Mouse (Mus musculus) bone marrow macrophage, adult 2 months (primary cell): Measurements from ENCODE around the gene Arhgap6. TPM values are rescaled to one million over a fixed set of nuclear protein-coding genes. Genes with fewer than 3 reads are reported as not detected.

Experiments
- H3K27ac ChIP-seq: 2 replicates; pipeline ENCODE4 v1.5.1; 2012; ENCODE audit warnings: low read depth, low read length; ENCODE audit not compliant: insufficient read depth
- H3K4me1 ChIP-seq: 2 replicates; pipeline ENCODE4 v1.6.1; 2012; ENCODE audit warnings: low read length; ENCODE audit not compliant: control insufficient read depth, insufficient read depth
- H3K4me3 ChIP-seq: 2 replicates; pipeline ENCODE4 v1.5.1; 2012; ENCODE audit warnings: mild to moderate bottlenecking, low read length, moderate library complexity; ENCODE audit not compliant: insufficient read depth
- CTCF ChIP-seq: IDR thresholded peaks from 2 replicates; pipeline ENCODE4 v1.5.1; 2012; ENCODE audit warnings: low read depth, mild to moderate bottlenecking, low read length, moderate library complexity
- POLR2A ChIP-seq: IDR thresholded peaks from 2 replicates; pipeline ENCODE4 v1.6.1; 2012; ENCODE audit warnings: mild to moderate bottlenecking, low read depth, low read length, borderline replicate concordance
- polyA plus RNA-seq: library from polyadenylated mRNA; stranded (reverse); fragments of >200 nt; gene quantifications from 2 replicates; pipeline ENCODE4 v1.2.4, GENCODE M21; 2012; ENCODE audit not compliant: missing spikeins, insufficient read depth, insufficient read length

The Arhgap6 gene
- polyA plus RNA-seq, 1 experiment, result 15.7 TPM

DNA sequence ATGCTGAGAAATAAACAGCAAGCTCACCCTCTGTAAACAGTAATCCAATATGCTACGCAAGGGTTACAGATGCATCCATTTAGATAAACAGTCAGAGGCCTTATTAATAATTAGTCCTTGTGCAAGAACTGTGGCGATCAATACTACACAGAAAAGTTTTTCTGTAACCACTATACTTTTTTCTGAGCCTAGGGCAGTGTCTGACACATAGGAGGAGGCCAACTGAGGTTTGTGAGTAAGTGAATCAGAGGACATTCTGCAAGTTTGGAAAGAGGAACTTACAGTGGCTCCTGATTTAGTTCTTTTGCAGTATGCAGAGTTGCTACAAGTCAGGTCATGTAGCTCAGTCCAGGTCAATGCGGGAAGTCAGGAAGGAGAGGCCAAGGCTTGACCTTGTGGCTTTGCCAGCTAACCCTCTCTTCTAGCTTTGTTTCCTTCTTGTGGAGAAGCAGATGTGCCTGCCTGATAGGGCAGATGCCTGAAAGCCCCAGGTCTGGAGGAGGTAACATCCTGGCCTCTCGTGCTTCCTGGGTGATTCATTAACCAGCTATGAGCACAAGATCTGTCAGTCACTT, 311.2 kb downstream of the Arhgap6 start:
- no peak for TF ChIP-seq POLR2A
- peak overlapping the region; percentile 43 for H3K27ac ChIP-seq
- H3K4me1 ChIP-seq, result peaks cover 14% of the 10 kb centered on the region
- H3K4me3 ChIP-seq, result no peak overlapping the region

DNA sequence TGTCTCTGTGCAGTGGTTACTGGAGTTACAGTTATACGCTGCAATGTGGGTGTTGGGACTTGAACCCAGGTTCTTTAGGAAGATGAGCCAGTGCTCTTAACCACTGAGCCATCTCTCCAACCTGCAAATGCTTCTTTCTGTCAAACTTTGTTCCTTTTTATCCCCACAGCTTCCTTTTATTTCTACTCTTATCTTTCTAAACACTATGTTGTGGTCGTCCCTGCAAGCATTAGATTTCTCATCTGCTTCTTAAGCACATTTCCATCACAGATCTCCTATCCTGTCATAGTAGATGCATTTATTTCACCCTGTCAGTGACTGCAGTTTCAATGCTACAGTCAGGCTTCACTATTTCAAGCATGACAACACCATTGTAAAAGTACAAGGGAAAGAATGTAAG, 312.5 kb downstream of the Arhgap6 start:
- Histone ChIP-seq H3K4me1 (peaks cover 14% of the 10 kb centered on the region), H3K4me3 (no peak overlapping the region), H3K27ac (no peak overlapping the region)
- TF ChIP-seq POLR2A (no peak), CTCF (no peak)

DNA sequence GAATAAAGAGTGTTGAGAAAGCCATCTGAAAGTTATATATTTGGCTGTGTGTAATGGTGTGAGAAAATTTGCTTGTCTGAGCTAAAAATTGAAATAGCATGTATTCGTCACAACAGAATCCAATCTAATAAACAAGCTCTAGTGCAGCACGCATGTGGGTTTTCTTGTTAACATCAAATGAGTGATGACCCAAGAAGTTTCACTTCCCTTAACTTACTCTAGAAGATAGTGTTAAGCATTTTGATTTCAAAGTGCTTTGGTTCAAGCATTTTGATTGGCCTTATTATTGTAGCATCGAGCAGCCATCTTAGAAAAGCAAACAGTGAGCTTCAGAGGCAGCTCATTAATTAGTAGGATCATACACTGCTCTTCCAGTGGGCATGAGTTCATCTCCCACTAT, 315.1 kb downstream of the Arhgap6 start:
- Histone ChIP-seq H3K27ac (peak overlapping the region; percentile 43), H3K4me3 (no peak overlapping the region), H3K4me1 (peaks cover 10% of the 10 kb centered on the region)
- TF ChIP-seq POLR2A, result no peak
- TF ChIP-seq CTCF, result no peak

DNA sequence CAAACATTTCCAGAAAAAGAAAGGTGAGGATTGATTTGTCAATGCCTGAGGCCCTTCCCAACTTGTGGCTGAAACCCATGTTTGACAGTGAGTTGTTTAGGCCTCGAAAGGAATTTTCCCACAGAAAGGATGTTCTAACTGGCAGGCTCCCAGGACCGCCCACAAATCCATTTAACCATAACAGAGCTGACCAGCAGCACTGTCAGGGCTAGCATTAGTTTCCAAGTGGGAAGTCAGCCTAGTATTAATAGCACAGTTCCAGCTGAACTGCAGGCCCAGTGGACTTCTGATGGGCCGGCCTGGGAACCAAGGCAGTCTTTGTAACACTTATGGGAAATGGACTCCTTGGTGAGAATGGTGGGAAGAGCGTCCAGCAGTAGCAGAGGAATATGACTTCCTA, 317.8 kb downstream of the Arhgap6 start:
- no peak overlapping the region for H3K4me3 ChIP-seq
- H3K4me1 ChIP-seq, result peaks cover 4% of the 10 kb centered on the region; the same call in 1 of the 2 replicates
- no peak overlapping the region for H3K27ac ChIP-seq
- TF ChIP-seq CTCF, result no peak
- no peak for TF ChIP-seq POLR2A

DNA sequence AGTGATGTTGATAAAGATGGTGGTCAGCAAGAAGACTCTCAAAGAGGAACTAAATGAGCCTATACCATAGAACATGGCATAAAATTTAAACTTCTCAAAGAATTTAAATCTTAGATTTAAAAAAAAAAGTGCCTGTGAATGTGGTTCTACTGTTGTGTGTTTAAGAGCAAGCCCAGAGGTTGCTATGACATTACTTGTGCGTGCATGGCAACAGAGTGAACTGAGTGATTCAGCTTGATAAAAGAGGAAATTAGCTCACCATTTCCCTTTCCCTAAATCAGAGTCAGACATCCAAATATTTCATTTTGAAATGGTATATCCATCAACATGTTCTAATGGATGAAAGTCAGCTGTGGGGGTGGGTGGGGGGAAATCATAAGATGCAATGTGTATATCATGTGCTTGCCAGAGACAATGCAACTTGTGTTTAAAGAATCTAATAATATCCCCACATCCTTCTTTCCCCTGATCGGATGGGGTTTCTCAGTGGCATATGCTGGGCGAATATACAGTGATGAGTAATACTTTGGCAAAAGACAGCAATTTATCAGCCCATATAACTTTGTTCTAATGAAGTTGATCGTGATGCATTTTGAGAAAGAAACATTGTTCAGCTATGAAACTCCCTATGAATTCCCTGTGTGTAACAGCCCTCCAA, 328.3 kb downstream of the Arhgap6 start:
- TF ChIP-seq POLR2A, result no peak
- TF ChIP-seq CTCF, result no peak
- peak overlapping the region; percentile 89 for H3K27ac ChIP-seq
- H3K4me3 ChIP-seq, result peak overlapping the region; percentile 0; the same call in 1 of the 2 replicates
- H3K4me1 ChIP-seq, result peaks cover 3% of the 10 kb centered on the region

DNA sequence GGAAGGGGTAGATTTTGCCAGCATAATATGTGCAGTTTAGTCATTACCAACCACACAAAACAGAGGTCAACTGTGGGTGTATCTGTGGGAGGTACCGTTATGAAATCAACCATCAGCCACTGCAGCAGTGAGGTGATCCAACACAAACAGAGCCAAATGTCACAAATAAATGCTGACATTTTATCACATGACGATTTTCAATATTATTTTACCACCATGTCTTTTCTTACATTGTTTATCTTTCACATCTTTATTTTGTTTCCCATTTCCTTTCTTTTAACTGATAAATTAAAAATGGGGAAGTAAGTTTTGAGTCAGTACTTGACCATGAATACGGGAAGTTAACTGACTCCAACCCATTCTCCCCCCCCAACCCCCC, 328.9 kb downstream of the Arhgap6 start:
- peak overlapping the region; percentile 89 for H3K27ac ChIP-seq
- peaks cover 3% of the 10 kb centered on the region for H3K4me1 ChIP-seq
- TF ChIP-seq POLR2A, result no peak
- TF ChIP-seq CTCF, result no peak
- H3K4me3 ChIP-seq, result peak overlapping the region; percentile 0; the same call in 1 of the 2 replicates

DNA sequence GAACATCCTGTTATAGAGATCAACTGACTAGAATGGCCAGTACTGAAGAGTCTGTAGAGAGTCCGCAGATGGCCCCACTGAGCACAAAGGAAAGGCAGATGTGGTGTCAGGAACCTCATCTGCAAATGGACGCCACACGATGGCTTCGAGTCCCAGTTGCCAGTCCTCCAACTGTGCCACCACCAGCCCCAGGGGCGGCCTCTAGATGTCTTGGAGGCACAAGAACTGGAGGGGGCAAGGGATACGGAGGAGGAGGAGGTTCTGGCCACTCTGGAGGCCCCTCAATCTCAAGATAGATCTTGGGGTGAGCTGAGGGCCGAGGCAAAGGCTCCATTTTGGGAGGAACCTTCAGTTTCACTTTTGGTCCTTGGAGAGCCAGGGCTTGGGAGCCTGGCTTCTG, 344.9 kb downstream of the Arhgap6 start:
- Histone ChIP-seq H3K27ac (no peak overlapping the region), H3K4me1 (no peaks in the 10 kb centered on the region), H3K4me3 (no peak overlapping the region)
- TF ChIP-seq CTCF, result no peak
- no peak for TF ChIP-seq POLR2A

DNA sequence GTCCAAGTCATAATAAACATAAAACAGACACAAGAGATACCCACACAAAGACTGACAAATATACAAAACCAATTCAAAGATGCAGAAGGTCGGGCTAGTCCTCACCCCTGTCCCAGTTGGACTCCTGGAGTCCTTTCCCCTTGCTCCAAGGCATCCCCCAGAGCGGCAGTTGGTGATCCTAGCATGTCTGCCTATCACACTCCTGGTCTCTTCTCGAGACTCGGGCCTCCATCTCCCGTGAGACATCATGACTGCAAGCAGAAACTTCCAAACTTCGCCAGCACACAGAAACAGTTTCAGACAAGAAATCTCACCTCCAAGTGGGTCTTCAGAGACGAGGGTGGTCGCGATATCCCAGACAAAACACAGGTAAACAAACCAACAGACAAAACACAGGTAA, 345.6 kb downstream of the Arhgap6 start:
- Histone ChIP-seq H3K4me1 (no peaks in the 10 kb centered on the region), H3K4me3 (no peak overlapping the region), H3K27ac (no peak overlapping the region)
- TF ChIP-seq POLR2A (no peak), CTCF (no peak)

DNA sequence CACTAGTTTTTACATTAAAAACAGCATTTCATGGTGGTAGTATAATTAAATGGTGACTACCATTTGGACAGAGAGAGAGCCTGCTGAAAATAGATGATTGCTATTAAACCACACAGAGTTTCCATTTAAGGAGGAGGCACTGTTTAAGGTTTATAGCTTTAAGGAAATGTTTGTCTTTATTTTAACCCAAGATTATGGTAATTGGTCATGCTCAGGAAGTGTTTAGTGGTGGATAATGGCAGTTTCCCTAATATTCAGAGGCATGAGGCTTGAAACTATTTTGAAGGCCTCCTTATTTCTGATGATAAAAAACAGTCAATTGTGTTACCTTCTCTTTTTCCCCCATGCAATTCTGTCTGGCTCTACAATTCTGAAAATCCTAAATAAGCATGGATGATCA, 358.9 kb downstream of the Arhgap6 start:
- TF ChIP-seq POLR2A (no peak), CTCF (no peak)
- Histone ChIP-seq H3K4me1 (no peaks in the 10 kb centered on the region), H3K4me3 (no peak overlapping the region)

DNA sequence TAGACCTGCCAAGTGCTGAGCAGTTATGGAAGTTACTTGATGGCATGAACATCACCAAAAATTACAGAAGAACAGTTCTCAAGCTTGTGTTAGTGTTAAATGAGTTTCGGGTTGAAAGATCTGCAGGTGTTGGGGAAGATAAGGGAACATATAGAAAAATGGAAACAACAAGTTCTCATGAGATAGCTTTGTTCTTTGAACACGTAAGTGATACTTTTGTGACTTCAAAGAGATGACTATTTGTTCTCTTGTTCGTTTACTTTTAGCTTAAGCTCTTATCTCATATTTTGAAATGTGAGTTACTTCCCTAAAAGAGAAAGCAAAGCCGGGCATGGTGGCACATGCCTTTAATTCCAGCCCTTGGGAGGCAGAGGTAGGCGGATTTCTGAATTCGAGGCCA, 363.5 kb downstream of the Arhgap6 start:
- no peaks in the 10 kb centered on the region for H3K4me1 ChIP-seq
- no peak overlapping the region for H3K27ac ChIP-seq
- TF ChIP-seq CTCF (no peak), POLR2A (no peak)
- no peak overlapping the region for H3K4me3 ChIP-seq

More for the DNA sequence above, 358.9 kb downstream of the Arhgap6 start:
- no peak overlapping the region for H3K27ac ChIP-seq
